Mouse (Mus musculus) CH12.LX (cell line): Measurements from ENCODE around the gene Ufl1. TPM values are rescaled to one million over a fixed set of nuclear protein-coding genes. Genes with fewer than 3 reads are reported as not detected.

ENCODE experiments used
- DNase-seq: peaks from one replicate; pipeline ENCODE4 v3.0.0-alpha.2; 2013; ENCODE audit errors: extremely low read depth
- H3K27ac ChIP-seq: 2 replicates; pipeline ENCODE4 v1.5.1; 2012; ENCODE audit warnings: low read depth, mild to moderate bottlenecking, control low read depth, moderate library complexity; ENCODE audit not compliant: insufficient read depth
- H3K27me3 ChIP-seq: replicated peaks from 2 replicates; pipeline ENCODE3; 2012; ENCODE audit warnings: inconsistent platforms
- H3K36me3 ChIP-seq, 2 experiments: replicated peaks in 1 of 2; 2 replicates each; pipeline versions ENCODE3 to v1.6.1; 2012; ENCODE audit warnings: inconsistent platforms in 1 of 2, low read length in 1 of 2, mild to moderate bottlenecking in 1 of 2, mixed read lengths in 1 of 2, moderate library complexity in 1 of 2; ENCODE audit not compliant: control insufficient read depth in 1 of 2, insufficient read depth in 1 of 2
- H3K4me1 ChIP-seq, 2 experiments: 2 replicates each; pipeline ENCODE4 v1.6.1; 2012; ENCODE audit warnings: inconsistent platforms in 1 of 2, moderate library complexity in 1 of 2; ENCODE audit not compliant: insufficient read depth in 2 of 2, control insufficient read depth in 1 of 2
- H3K4me2 ChIP-seq: 2 replicates; pipeline ENCODE4 v1.6.1; 2012; ENCODE audit warnings: low read depth, mild to moderate bottlenecking, control low read depth; ENCODE audit not compliant: poor library complexity, insufficient read depth, severe bottlenecking
- H3K4me3 ChIP-seq, 3 experiments: fragments of 150-350 bp in 1 of 3; sonication (generic) in 1 of 3; replicated peaks in 1 of 3; 2 replicates each; pipeline versions ENCODE3 to v1.5.1; 2011 to 2012; ENCODE audit warnings: low read depth in 2 of 3, low read length in 2 of 3, mild to moderate bottlenecking in 2 of 3, moderate library complexity in 2 of 3, control low read depth in 1 of 3, improper control_type of control experiment in 1 of 3, inconsistent platforms in 1 of 3, mixed read lengths in 1 of 3; ENCODE audit not compliant: poor library complexity in 1 of 3
- H3K79me2 ChIP-seq: replicated peaks from 2 replicates; pipeline ENCODE4 v1.6.1; 2012; ENCODE audit warnings: mild to moderate bottlenecking, moderate library complexity; ENCODE audit not compliant: control insufficient read depth, poor library complexity, insufficient read depth, severe bottlenecking; ENCODE audit errors: extremely low read depth
- H3K9ac ChIP-seq: 2 replicates; pipeline ENCODE4 v1.6.1; 2012; ENCODE audit warnings: low read depth, mild to moderate bottlenecking, control low read depth, moderate library complexity; ENCODE audit not compliant: insufficient read depth
- H3K9me3 ChIP-seq: replicated peaks from 2 replicates; pipeline ENCODE3; 2012; ENCODE audit warnings: low read length, inconsistent platforms, mixed read lengths
- BHLHE40 ChIP-seq: IDR thresholded peaks from 2 replicates; pipeline ENCODE4 v1.6.1; 2011; ENCODE audit warnings: mild to moderate bottlenecking, low read depth, low read length, improper control_type of control experiment
- CHD2 ChIP-seq: IDR thresholded peaks from 2 replicates; pipeline ENCODE4 v1.6.1; 2011; ENCODE audit warnings: low read length, improper control_type of control experiment
- CTCF ChIP-seq, 2 experiments: IDR thresholded peaks in 1 of 2; conservative IDR thresholded peaks in 1 of 2; 2 replicates each; pipeline ENCODE4 v1.5.1; 2011 to 2012; ENCODE audit warnings: low read depth in 2 of 2, low read length in 2 of 2, improper control_type of control experiment in 1 of 2, inconsistent platforms in 1 of 2, mild to moderate bottlenecking in 1 of 2, moderate library complexity in 1 of 2
- E2F4 ChIP-seq: IDR thresholded peaks from 2 replicates; pipeline ENCODE4 v1.6.1; 2011; ENCODE audit warnings: low read depth, low read length, improper control_type of control experiment; ENCODE audit not compliant: insufficient replicate concordance
- ELF1 ChIP-seq: IDR thresholded peaks from 2 replicates; pipeline ENCODE4 v1.6.1; 2014; ENCODE audit warnings: low read depth, mild to moderate bottlenecking, inconsistent platforms, low read length, improper control_type of control experiment
- ETS1 ChIP-seq: conservative IDR thresholded peaks from 2 replicates; pipeline ENCODE4 v1.6.1; 2012; ENCODE audit warnings: low read depth, mild to moderate bottlenecking, inconsistent platforms, low read length, improper control_type of control experiment, moderate library complexity
- GABPA ChIP-seq: IDR thresholded peaks from 2 replicates; pipeline ENCODE4 v1.6.1; 2012; ENCODE audit warnings: low read depth, low read length, improper control_type of control experiment, inconsistent platforms; ENCODE audit not compliant: insufficient replicate concordance
- HCFC1 ChIP-seq: IDR thresholded peaks from 2 replicates; pipeline ENCODE4 v1.6.1; 2012; ENCODE audit warnings: low read depth, mild to moderate bottlenecking, inconsistent platforms, low read length, improper control_type of control experiment
- JUND ChIP-seq: conservative IDR thresholded peaks from 2 replicates; pipeline ENCODE4 v1.6.1; 2011; ENCODE audit warnings: low read depth, low read length, improper control_type of control experiment
- MAX ChIP-seq: IDR thresholded peaks from 2 replicates; pipeline ENCODE4 v1.6.1; 2011; ENCODE audit warnings: low read length, improper control_type of control experiment
- MAZ ChIP-seq: IDR thresholded peaks from 2 replicates; pipeline ENCODE4 v1.6.1; 2012; ENCODE audit warnings: low read depth, mild to moderate bottlenecking, inconsistent platforms, low read length, improper control_type of control experiment, moderate library complexity
- MEF2A ChIP-seq: IDR thresholded peaks from 2 replicates; pipeline ENCODE4 v1.6.1; 2014; ENCODE audit warnings: low read depth, mild to moderate bottlenecking, inconsistent platforms, low read length, improper control_type of control experiment, borderline replicate concordance
- MYC ChIP-seq: IDR thresholded peaks from 2 replicates; pipeline ENCODE4 v1.6.1; 2011; ENCODE audit warnings: low read depth, mild to moderate bottlenecking, improper control_type of control experiment, low read length
- PAX5 ChIP-seq: IDR thresholded peaks from 2 replicates; pipeline ENCODE4 v1.6.1; 2012; ENCODE audit warnings: low read length, inconsistent platforms, mixed read lengths
- POLR2AphosphoS2 ChIP-seq: IDR thresholded peaks from 2 replicates; pipeline ENCODE4 v1.6.1; 2011; ENCODE audit warnings: low read depth, low read length, improper control_type of control experiment
- SIN3A ChIP-seq: IDR thresholded peaks from 2 replicates; pipeline ENCODE4 v1.6.1; 2012; ENCODE audit warnings: low read length, improper control_type of control experiment, inconsistent platforms
- SMC3 ChIP-seq: IDR thresholded peaks from 2 replicates; pipeline ENCODE4 v1.6.1; 2011; ENCODE audit warnings: low read depth, low read length, improper control_type of control experiment
- TCF12 ChIP-seq: IDR thresholded peaks from 2 replicates; pipeline ENCODE4 v1.6.1; 2014; ENCODE audit warnings: low read depth, mild to moderate bottlenecking, inconsistent platforms, low read length, improper control_type of control experiment
- UBTF ChIP-seq: IDR thresholded peaks from 2 replicates; pipeline ENCODE4 v1.6.1; 2012; ENCODE audit warnings: low read depth, mild to moderate bottlenecking, inconsistent platforms, low read length, improper control_type of control experiment, moderate library complexity
- USF2 ChIP-seq: conservative IDR thresholded peaks from 2 replicates; pipeline ENCODE4 v1.6.1; 2011; ENCODE audit warnings: low read depth, low read length, improper control_type of control experiment
- ZNF384 ChIP-seq: IDR thresholded peaks from 2 replicates; pipeline ENCODE4 v1.6.1; 2012; ENCODE audit warnings: low read depth, low read length, improper control_type of control experiment, inconsistent platforms
- dilution Hi-C: fragments of 300-500 bp; cut with MboI; formaldehyde crosslinking; loops from 2 replicates; pipeline ENCODE4 v1.14.3; 2020; ENCODE audit warnings: low sequenced_read_pairs; ENCODE audit not compliant: extremely low pct_unique_long_range_greater_than_20kb, extremely low pct_ligation_motif_present
- in situ Hi-C: fragments of 300-500 bp; cut with MboI; formaldehyde crosslinking; loops from 3 replicates; pipeline ENCODE4 v1.14.3; 2019; ENCODE audit warnings: low sequenced_read_pairs, low pct_ligation_motif_present, low pct_unique_long_range_greater_than_20kb, mixed read lengths
- polyA plus RNA-seq: library from polyadenylated mRNA; unstranded; fragments of >175 nt; gene quantifications from 2 replicates; pipeline ENCODE4 v1.2.1, GENCODE M21; 2012; ENCODE audit warnings: low read depth; ENCODE audit not compliant: insufficient read length
- total RNA-seq, 2 experiments: library from RNA; depleted of rRNA; stranded (reverse); fragments of 300-350 nt in 1 of 2; fragments of >200 nt in 1 of 2; gene quantifications; 2 replicates each; pipeline ENCODE4 v1.2.3; 2012 to 2014

The Ufl1 gene
- total and polyA plus RNA-seq, 3 experiments: 18.1 to 27.9 (median 21.8) TPM

GRCm38 (mm10) chr4:25221927-25222326 lies 59.7 kb downstream of the Ufl1 start:
- Histone ChIP-seq H3K4me3 (no peak overlapping the region), H3K4me2 (no peak overlapping the region), H3K9me3 (no peaks in the 10 kb centered on the region), H3K9ac (no peak overlapping the region), H3K27me3 (no peaks in the 10 kb centered on the region), H3K27ac (no peak overlapping the region), H3K4me1 (no peaks in the 10 kb centered on the region), H3K36me3 (no peaks in the 10 kb centered on the region), H3K79me2 (no peaks in the 10 kb centered on the region)
- DNase-seq: no peak
- dilution Hi-C loops (no loop called here), in situ Hi-C loops (no loop called here)
- TF ChIP-seq PAX5 (no peak), CHD2 (no peak), SIN3A (no peak), ETS1 (no peak), SMC3 (no peak), USF2 (no peak), MYC (no peak), ZNF384 (no peak), GABPA (no peak), E2F4 (no peak), TCF12 (no peak), MAZ (no peak)

- dilution Hi-C loops: no loop called here
- Histone ChIP-seq H3K4me1 (no peaks in the 10 kb centered on the region), H3K4me2 (no peak overlapping the region), H3K79me2 (no peaks in the 10 kb centered on the region), H3K9ac (no peak overlapping the region), H3K27me3 (no peaks in the 10 kb centered on the region)
- TF ChIP-seq ELF1 (no peak), HCFC1 (no peak), SIN3A (no peak), UBTF (no peak), TCF12 (no peak), POLR2AphosphoS2 (no peak), MAZ (no peak), BHLHE40 (no peak), ETS1 (no peak), GABPA (no peak), JUND (no peak), MEF2A (no peak), CHD2 (no peak), CTCF (conservative IDR thresholded peaks at IDR 0.05 in 1 of 2, IDR thresholded peaks at IDR 0.05 in 1 of 2; ENCODE audit: low read depth in 2 of 2, low read length in 2 of 2) (no peak), MAX (no peak)
- TF ChIP-seq, all 38 proteins: peak for 0
- Histone ChIP-seq H3K36me3 (no peaks in the 10 kb centered on the region), H3K9me3 (no peaks in the 10 kb centered on the region), H3K27ac (no peak overlapping the region), H3K4me3 (no peak overlapping the region)
- in situ Hi-C loops: no loop called here
- DNase-seq: no peak
Observed at GRCm38 (mm10) chr4:25213451-25213850, 68.2 kb downstream of the Ufl1 start.
